Mouse (Mus musculus) brain, embryonic 14.5 days (tissue): ENCODE data around the gene Tmem117.

Experiments used
- CTCF ChIP-seq: fragments of 200-500 bp; IDR thresholded peaks from 2 replicates; pipeline ENCODE4 v1.5.1; 2012; ENCODE audit warnings: inconsistent platforms, mild to moderate bottlenecking, moderate library complexity, borderline replicate concordance; ENCODE audit not compliant: insufficient read depth, insufficient read length; ENCODE audit errors: extremely low read depth
- POLR2A ChIP-seq: fragments of 200-500 bp; IDR thresholded peaks from 2 replicates; pipeline ENCODE4 v1.6.1; 2012; ENCODE audit warnings: mild to moderate bottlenecking, inconsistent platforms, borderline replicate concordance; ENCODE audit not compliant: poor library complexity, insufficient read depth, insufficient read length, severe bottlenecking; ENCODE audit errors: extremely low read depth

GRCm38 (mm10) chr15:94601339-94601738 lies 27.7 kb upstream of the Tmem117 start:
- TF ChIP-seq CTCF (peak; percentile 57; the same call in 1 of the 2 replicates), POLR2A (no peak)
